Mouse (Mus musculus) heart, postnatal 0 days (tissue): ENCODE results near the gene Hcn2.

Experiments
- CTCF ChIP-seq: IDR thresholded peaks from 2 replicates; pipeline ENCODE4 v1.5.1; 2016; ENCODE audit warnings: antibody characterized with exemption, control low read depth, low read depth
- EP300 ChIP-seq: IDR thresholded peaks from 2 replicates; pipeline ENCODE4 v1.6.1; 2016; ENCODE audit warnings: antibody characterized with exemption, low read depth

GRCm38 (mm10) chr10:79716988-79717355 is 538 bp downstream of the Hcn2 start:
- TF ChIP-seq CTCF (no peak), EP300 (no peak)
